Mouse (Mus musculus) midbrain, postnatal 0 days (tissue): ENCODE data around the gene 1810010H24Rik. TPM values are rescaled to one million over a fixed set of nuclear protein-coding genes. Genes with fewer than 3 reads are reported as not detected.
"Not testable (repeated sequence)": the region's sequence is repeated elsewhere in the genome, so short reads cannot be mapped to it uniquely, and the experiment has no call there.

Experiments
- ATAC-seq: fragments of 200-750 bp; cut with Nextera tagmentation; 2 replicates; pipeline ENCODE4 v1.8.0; 2017; ENCODE audit warnings: moderate number of reproducible peaks, mild to moderate bottlenecking, moderate TSS enrichment, moderate library complexity; ENCODE audit not compliant: low FRiP score
- DNase-seq: peaks from one replicate; pipeline ENCODE4 v3.0.0-alpha.2; 2015; ENCODE audit warnings: low spot score
- H3K27ac ChIP-seq: fragments of 300-500 bp; sonication (generic); 2 replicates; pipeline ENCODE4 v1.5.1; 2014; ENCODE audit warnings: low read depth, mild to moderate bottlenecking, low read length, mixed read lengths
- H3K27me3 ChIP-seq: fragments of 300-500 bp; sonication (generic); 2 replicates; pipeline ENCODE4 v1.6.1; 2014; ENCODE audit warnings: low read length, control low read depth, mixed read lengths; ENCODE audit not compliant: insufficient read depth
- H3K36me3 ChIP-seq: fragments of 300-500 bp; sonication (generic); 2 replicates; pipeline ENCODE4 v1.6.1; 2014; ENCODE audit warnings: low read length, control low read depth, mixed read lengths; ENCODE audit not compliant: insufficient read depth
- H3K4me1 ChIP-seq: fragments of 300-500 bp; sonication (generic); 2 replicates; pipeline ENCODE4 v1.6.1; 2014; ENCODE audit warnings: mild to moderate bottlenecking, control low read depth, antibody characterized with exemption, low read length, mixed read lengths; ENCODE audit not compliant: insufficient read depth
- H3K4me2 ChIP-seq: fragments of 300-500 bp; sonication (generic); 2 replicates; pipeline ENCODE4 v1.6.1; 2014; ENCODE audit warnings: low read depth, mild to moderate bottlenecking, low read length, mixed read lengths; ENCODE audit not compliant: poor library complexity, severe bottlenecking
- H3K4me3 ChIP-seq: fragments of 300-500 bp; sonication (generic); 2 replicates; pipeline ENCODE4 v1.5.1; 2014; ENCODE audit warnings: low read depth, mild to moderate bottlenecking, low read length, moderate library complexity
- H3K9ac ChIP-seq: fragments of 300-500 bp; sonication (generic); replicated peaks from 2 replicates; pipeline ENCODE4 v1.6.1; 2014; ENCODE audit warnings: mild to moderate bottlenecking, low read length, moderate library complexity, mixed read lengths; ENCODE audit not compliant: poor library complexity, severe bottlenecking
- H3K9me3 ChIP-seq: fragments of 300-500 bp; sonication (generic); 2 replicates; pipeline ENCODE4 v1.6.1; 2016; ENCODE audit warnings: low read length, control low read depth
- CTCF ChIP-seq: IDR thresholded peaks from 2 replicates; pipeline ENCODE4 v1.5.1; 2016; ENCODE audit warnings: antibody characterized with exemption, mild to moderate bottlenecking
- WGBS: fragments of 180-500 bp; shearing (Covaris S2); extraction: QIAGEN DNeasy Blood & Tissue Kit; methylation state at CpG from one replicate; pipeline ENCODE4 v1.1.7; 2014; 5-methylcytosine and 5-hydroxymethylcytosine counted together
- polyA plus RNA-seq: library from polyadenylated mRNA; unstranded; fragments of >200 nt; fragmentation: Nextera tagmentation; extraction: Ambion mirVana; gene quantifications from 2 replicates; pipeline ENCODE4 v1.2.1, GENCODE M21; 2015
- total RNA-seq: library from RNA; depleted of rRNA; stranded (reverse); fragments of >200 nt; gene quantifications from 2 replicates; pipeline ENCODE4 v1.2.3, GENCODE M21; 2014; rRNA removed

The 1810010H24Rik gene
- total RNA-seq, result 11.0 and 15.6 TPM in 2 replicates
- 10.9 and 11.5 TPM in 2 replicates for polyA plus RNA-seq

DNA sequence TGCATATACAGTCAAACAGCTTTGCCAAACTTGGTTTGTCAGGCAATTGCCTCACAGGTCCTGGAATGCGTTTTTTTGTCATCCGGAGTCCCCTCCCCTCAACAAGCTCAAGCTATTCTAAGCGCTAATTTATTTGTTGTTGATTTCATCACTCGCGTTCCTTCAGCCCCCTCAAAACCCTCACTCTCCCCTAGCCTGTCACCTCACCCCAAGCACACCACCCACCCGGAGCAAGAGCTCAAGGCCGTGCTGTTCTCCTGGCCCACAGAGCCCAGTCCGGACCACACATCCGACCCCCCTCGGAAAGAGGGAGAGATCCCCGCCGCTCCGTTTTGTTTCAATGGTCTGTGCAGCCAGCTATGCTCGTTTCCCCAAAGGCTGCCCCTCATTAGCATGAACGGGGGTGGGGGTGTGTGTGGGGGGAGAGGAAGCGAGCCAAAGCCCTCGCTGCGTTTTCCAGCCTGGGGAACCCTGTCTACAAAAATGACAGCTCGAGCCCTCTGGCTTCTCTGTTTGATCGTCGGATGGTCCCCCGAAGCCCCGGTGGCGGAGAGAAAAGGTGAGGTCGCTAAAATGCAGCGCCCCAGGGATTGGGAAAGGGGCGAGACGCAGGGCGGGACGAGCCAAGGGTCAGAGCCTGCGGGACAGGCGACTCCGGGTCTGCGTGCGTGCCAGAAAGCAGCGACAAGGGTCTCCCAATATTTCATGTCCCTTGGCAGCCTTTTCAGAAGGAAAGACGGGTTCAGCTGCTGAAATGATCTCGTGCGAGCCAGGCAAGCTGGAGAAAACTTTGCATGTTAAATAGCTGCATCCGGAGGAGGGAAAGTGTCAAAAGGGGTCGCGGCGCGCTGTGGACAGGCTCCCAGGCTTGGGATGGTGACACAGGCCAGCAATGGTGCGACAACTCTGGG lies at the start of gene 1810010H24Rik:
Gene 1810010H24Rik (plus strand): TSS at position 271 of the 911 bp plus-strand sequence.
- Histone ChIP-seq H3K9ac (peak within 1 kb of the TSS; percentile 58), H3K9me3 (no peaks in the 10 kb centered on the region), H3K4me3 (peak within 1 kb of the TSS; percentile 51), H3K4me1 (0 out of 2 replicates have a peak, but pooled peaks cover 7% of the 10 kb centered on the region), H3K4me2 (peak within 1 kb of the TSS; percentile 64), H3K27ac (peak within 1 kb of the TSS; percentile 44), H3K27me3 (no peaks in the 10 kb centered on the region), H3K36me3 (no peaks in the 10 kb centered on the region)
- no peak for ATAC-seq
- DNase-seq, result peak; percentile 55
- under 1% methylated on average over 45 of the region's 45 CpGs for WGBS
- no peak for TF ChIP-seq CTCF

DNA sequence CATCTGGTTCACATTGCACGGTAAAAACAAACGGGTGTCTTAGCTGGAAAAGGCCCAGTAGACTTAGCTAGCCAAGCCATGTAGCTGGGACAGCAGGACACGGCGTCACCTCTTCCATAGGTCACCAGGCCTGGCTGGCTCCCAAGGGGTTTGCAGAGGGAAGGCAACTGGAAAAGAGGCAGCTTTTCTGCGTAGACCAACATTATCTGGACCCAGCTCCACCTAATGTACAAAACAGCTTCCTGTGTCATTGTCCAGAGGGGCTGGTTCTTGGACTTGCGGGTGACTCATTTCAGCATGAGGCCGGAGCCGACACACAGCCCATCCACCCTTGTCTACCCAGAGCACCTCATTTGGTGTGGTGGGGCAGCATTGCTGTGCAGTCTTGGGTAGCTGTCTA lies 49.3 kb upstream of the 1810010H24Rik start:
- H3K27me3 ChIP-seq, result no peaks in the 10 kb centered on the region
- WGBS, result 80% methylated on average over 8 of the region's 8 CpGs

DNA sequence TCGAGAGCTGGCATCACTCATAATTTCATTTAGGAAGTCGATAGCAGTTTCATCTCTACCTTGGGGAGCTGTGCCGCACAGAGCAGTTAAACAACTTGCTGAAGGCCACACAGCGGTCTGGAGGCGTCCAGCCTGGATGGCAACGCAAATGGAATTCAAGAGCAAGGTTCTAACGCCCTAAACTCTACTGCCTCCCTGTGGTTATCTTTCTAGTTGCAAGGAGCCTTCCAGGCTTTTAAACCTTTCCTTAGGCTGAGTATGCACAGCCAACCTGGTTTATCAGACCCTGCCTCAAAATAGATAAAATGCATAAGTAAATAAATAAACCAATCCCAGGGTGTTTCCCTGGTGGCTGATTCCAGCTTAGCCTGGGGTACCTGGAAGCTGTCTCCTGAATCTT lies 45.0 kb upstream of the 1810010H24Rik start:
- TF ChIP-seq CTCF, result peak; percentile 82
- H3K27me3 ChIP-seq, result no peaks in the 10 kb centered on the region
- no peak overlapping the region for H3K4me2 ChIP-seq
- no peak overlapping the region for H3K27ac ChIP-seq
- H3K4me1 ChIP-seq, result no peaks in the 10 kb centered on the region
- ATAC-seq (no peak), DNase-seq (peak; percentile 84)
- no peak overlapping the region for H3K4me3 ChIP-seq
- H3K9me3 ChIP-seq, result no peaks in the 10 kb centered on the region
- 26% methylated on average over 7 of the region's 7 CpGs for WGBS
- H3K36me3 ChIP-seq, result no peaks in the 10 kb centered on the region
- no peak overlapping the region for H3K9ac ChIP-seq

More for the DNA sequence above, 49.3 kb upstream of the 1810010H24Rik start:
- Histone ChIP-seq H3K4me1 (no peaks in the 10 kb centered on the region), H3K36me3 (no peaks in the 10 kb centered on the region), H3K4me3 (no peak overlapping the region), H3K9ac (no peak overlapping the region), H3K27ac (no peak overlapping the region), H3K9me3 (no peaks in the 10 kb centered on the region), H3K4me2 (no peak overlapping the region)
- TF ChIP-seq CTCF, result no peak
- ATAC-seq (no peak), DNase-seq (no peak)

DNA sequence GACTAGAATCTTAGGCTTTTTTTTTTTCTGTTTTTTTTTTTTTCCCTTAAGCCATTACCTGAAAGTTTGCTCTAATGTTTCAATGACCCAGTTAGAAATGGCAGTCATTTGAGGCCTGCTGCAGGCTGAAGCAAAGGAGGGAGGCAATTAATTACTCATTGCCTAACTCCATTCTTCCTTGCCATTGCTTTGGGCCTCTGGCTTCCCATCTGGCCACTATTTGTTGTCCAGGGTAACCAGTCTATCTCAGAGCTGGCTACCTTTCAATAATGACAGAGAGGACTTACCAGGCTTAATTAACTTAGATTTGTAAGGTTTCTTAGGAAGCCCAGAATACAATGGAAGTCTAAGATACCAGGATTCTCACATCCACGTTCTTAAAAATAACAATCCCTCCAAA lies 43.7 kb upstream of the 1810010H24Rik start:
- TF ChIP-seq CTCF, result no peak
- Histone ChIP-seq H3K27me3 (no peaks in the 10 kb centered on the region), H3K9ac (no peak overlapping the region), H3K4me3 (no peak overlapping the region), H3K36me3 (no peaks in the 10 kb centered on the region), H3K4me2 (no peak overlapping the region), H3K9me3 (no peaks in the 10 kb centered on the region), H3K4me1 (no peaks in the 10 kb centered on the region), H3K27ac (no peak overlapping the region)
- 28% methylated on average over 1 of the region's 1 CpGs for WGBS
- ATAC-seq (no peak), DNase-seq (peak; percentile 48)

DNA sequence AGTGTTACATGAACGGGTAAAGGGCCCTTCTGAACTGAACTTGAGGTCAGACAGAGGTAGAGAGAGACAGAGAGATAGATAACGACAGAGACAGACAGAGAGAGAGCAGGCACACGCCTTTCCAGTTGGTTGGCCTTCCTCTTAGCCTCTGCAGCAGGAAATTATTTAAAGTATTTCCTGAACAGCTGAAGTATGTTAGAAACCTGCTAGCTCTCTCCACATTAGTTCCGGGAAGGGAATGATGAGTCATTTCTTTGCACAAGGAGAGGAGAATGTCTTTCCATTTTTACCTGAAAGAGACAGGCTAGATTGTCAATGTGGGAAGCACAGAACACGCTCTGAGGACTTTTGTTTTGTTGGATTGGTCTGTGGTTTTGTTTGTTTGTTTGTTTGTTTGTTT lies 43.1 kb upstream of the 1810010H24Rik start:
- Histone ChIP-seq H3K27ac (no peak overlapping the region), H3K4me1 (no peaks in the 10 kb centered on the region), H3K9ac (no peak overlapping the region), H3K36me3 (no peaks in the 10 kb centered on the region), H3K27me3 (no peaks in the 10 kb centered on the region), H3K9me3 (no peaks in the 10 kb centered on the region), H3K4me2 (no peak overlapping the region), H3K4me3 (no peak overlapping the region)
- ATAC-seq, result no peak
- no peak for TF ChIP-seq CTCF
- 74% methylated on average over 5 of the region's 5 CpGs for WGBS
- no peak for DNase-seq

DNA sequence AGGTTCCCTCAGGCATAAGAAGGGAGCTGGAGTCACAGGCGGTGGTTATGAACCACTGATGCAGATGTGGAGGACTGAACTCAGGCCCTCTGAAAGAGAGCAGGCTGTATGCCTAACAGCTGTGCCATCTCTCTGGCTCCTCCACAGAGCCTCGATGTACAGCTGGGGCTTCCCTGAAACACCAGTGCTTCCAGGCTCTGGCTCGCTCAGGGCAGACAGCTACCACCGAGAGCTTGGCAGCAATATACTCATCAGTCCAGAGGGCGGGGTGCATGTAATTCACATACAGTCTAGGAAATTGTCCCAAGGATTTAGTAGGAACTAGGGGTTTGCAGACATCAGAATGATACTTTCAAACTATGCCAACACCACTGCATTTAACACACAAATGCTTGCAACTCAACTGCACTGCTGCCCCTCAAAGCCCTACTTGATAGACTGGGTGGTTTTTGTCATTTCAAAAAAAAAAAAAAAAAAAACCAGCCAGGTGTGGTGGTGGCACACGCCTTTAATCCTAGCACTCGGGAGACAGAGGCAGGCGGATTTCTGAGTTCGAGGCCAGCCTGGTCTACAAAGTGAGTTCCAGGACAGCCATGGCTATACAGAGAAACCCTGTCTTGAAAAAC lies 39.4 kb upstream of the 1810010H24Rik start:
- H3K27me3 ChIP-seq, H3K36me3 ChIP-seq, H3K27ac ChIP-seq, DNase-seq, H3K9ac ChIP-seq, H3K4me2 ChIP-seq, H3K4me3 ChIP-seq, ATAC-seq, H3K4me1 ChIP-seq, H3K9me3 ChIP-seq: not testable (repeated sequence)
- 87% methylated on average over 8 of the region's 9 CpGs for WGBS
